Mouse (Mus musculus): Measurements from ENCODE around the gene Galntl6.
"Not testable (repeated sequence)": the region's sequence is repeated elsewhere in the genome, so short reads cannot be mapped to it uniquely, and the experiment has no call there.

The Galntl6 gene

DNA sequence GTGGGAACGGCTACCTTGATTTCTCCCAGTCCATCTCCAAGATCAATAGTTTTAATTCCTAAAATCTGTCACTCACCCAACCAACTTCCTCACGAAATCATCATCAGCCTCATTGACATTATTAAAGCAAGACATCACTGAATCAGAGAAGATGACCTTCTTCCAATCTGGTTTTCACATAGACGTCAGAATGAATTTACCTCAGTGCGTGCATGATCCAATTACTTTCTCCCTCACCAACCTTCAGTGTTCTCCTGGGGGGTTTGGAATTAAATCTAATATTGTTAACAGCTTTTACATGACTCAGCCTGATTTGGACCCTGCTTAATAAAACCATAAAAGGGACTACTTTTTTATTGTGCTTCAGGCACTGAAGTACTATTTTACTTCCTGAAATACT lies 307.7 kb downstream of the Galntl6 start:
- DNase-seq (ENCODE audit: low spot score in 2 of 2) = no peak

GRCm38 (mm10) chr8:58597834-58598233 lies 314.6 kb downstream of the Galntl6 start:
- no peak for DNase-seq (ENCODE audit: low spot score in 2 of 2)

- no peak for DNase-seq (ENCODE audit: low spot score in 2 of 2)
These were observed 337.1 kb downstream of the Galntl6 start for GRCm38 (mm10) chr8:58575346-58575745.

DNA sequence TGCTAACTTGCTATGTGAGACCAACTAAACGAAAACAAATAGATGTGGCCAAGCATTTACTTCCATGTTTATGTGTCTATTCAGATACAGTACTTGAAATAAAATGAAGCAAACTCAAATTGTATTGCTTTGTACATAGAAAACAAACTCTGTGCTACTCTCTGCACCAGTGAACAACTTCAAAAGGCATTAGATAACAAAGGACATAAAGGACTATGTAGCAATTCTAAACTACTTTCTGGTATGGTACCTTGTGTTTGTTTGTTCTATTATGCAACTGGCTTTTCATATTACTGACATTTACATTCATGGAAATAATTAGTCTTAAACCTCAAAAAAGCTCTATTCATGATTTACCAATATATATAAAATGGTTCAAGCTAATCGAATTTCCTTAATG lies 344.4 kb downstream of the Galntl6 start:
- DNase-seq (ENCODE audit: low spot score in 2 of 2) = no peak

DNA sequence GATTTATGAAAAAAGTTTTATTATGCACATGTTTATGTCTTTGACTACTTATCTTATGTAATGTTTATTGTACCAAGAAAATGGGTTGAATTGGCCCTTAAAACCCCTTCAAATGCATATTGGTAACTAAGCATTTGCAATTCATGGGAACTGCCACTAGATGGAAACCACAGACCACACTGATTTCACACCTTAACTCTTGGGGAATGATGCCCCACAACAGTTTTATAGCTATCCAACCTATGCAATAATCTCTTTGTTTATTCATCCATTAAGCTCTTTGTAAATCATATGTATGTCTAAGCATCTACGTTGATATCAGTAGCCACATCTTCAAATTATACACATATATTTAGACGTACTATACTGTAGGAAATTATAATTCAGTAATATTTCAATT lies 346.3 kb downstream of the Galntl6 start:
- no peak for DNase-seq (ENCODE audit: low spot score in 2 of 2)

DNA sequence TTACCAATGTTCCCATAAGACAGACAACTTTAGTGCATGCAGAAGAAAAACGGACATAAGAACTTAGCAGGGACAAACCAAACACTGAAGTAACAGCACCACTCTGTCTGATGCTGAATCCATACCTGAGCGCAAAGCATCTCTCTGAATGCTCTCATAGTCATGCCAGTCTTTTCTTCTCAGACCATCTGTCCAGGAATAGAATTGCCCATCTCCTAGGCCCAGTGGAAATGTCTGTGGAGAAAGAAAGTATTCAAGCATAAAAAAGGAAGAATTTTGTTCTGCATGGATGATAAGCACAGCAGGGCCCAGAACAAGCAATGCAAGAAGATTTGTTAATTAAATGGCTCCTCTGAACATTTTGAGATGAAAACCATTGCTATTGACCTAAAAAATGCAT lies 376.7 kb downstream of the Galntl6 start:
- no peak for DNase-seq (ENCODE audit: low spot score in 2 of 2)

GRCm38 (mm10) chr8:58534631-58535030 lies 377.8 kb downstream of the Galntl6 start:
- DNase-seq (ENCODE audit: low spot score in 2 of 2) = no peak

DNA sequence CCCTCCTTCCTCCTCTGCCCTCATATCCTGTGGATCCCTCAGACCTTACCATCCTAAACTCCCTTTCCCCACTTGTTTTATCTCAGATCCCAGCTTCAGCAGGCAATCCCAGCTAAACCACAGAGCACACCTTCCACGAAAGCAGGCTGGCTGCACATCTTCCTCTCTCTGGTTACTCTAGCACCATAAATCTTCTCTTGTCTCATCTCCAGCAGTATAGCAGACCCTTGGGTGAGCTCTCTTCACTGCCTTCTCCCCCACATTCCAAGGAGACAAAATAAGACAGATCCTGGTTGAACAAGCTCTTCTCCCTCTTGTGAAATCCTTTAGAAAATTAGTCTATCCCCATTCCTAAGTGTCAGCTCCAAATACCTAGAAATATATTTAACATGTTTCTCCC lies 389.0 kb downstream of the Galntl6 start:
- DNase-seq (ENCODE audit: low spot score in 2 of 2) = no peak

GRCm38 (mm10) chr8:58521932-58522331 lies 390.5 kb downstream of the Galntl6 start:
- DNase-seq (ENCODE audit: low spot score in 2 of 2) = no peak

GRCm38 (mm10) chr8:58510516-58510915 lies 401.9 kb downstream of the Galntl6 start:
- DNase-seq (ENCODE audit: low spot score in 2 of 2) = no peak

DNA sequence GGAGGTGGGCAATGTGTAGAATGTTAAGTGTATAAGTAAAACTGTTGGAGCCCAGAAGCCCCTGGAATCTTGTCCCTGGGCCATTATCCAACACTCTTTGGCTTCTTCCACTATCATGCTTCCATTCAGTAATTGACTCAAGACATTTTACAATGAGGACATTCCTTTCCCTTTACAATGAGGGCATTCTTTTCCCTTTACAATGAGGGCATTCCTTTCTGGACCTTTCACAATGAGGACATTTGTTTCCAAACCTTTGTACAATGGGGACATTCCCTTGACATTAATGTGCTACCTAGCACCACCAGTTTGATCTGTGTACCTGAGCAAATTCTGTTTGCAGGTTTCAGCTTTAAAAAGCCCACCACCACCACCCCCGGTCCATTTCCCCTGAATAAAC lies 403.4 kb downstream of the Galntl6 start:
- no peak for DNase-seq (ENCODE audit: low spot score in 2 of 2)

- no peak for DNase-seq (ENCODE audit: low spot score in 2 of 2)
These were observed 425.3 kb downstream of the Galntl6 start for GRCm38 (mm10) chr8:58487099-58487498.

DNA sequence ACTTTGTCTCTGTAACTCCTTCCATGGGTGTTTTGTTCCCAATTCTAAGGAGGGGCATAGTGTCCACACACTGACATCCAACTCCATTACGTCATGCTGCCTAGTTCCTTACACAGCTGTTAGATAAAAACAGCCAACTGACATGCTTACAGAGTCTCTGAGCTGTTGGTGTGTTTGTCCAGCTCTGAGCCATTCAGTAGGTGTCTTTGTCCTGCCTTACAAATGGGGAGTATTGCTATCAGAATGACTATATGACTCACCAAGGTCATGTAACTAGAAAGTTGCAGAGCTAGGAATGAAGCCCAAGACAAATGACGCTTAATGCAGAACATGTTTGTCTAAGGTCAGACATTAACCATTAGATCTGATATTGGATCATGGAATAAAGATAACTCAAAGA lies 449.1 kb downstream of the Galntl6 start:
- not testable (repeated sequence) for DNase-seq (ENCODE audit: low spot score in 2 of 2)

DNA sequence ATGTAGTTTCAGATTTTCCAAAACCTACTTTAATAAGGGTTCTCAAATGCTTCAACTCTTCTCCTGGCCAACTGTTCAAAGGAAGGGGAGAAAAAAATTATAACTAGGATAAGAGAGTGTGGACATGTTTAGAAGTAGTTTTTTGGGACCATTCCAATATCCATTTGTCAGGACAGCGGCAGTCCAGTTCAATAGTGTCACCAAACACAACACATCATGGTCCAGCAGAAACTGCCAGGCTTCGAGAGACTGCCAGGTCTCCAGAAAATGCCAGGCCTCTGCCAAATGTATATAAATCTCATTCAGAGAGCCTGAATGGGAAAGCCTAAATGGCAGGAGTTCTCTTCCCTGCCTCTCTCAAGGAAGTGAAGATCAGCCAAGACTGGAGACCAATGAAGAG lies 469.7 kb downstream of the Galntl6 start:
- DNase-seq (ENCODE audit: low spot score in 2 of 2) = no peak

GRCm38 (mm10) chr8:58418481-58418880 lies 494.0 kb downstream of the Galntl6 start:
- no peak for DNase-seq (ENCODE audit: low spot score in 2 of 2)

GRCm38 (mm10) chr8:58417551-58417950 lies 494.9 kb downstream of the Galntl6 start:
- DNase-seq (ENCODE audit: low spot score in 2 of 2) = no peak

DNA sequence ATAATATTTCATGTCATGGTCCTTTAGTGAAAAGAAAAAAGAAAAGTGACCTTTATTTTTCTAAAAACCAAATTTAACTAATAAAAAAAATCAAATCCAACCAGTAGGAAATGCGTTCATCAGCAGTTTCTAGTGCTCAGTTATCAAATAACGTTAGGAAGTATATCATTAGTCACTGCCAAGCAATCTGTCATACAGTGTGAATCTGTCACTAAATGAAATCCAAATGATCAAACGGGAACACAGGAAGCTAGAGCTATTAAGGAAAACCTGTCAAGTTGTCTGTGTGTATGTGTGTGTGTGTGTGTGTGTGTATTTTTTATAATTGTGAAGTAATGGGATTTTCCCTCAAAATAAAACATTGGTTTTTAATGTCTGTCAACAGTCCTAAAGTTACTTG lies 515.9 kb downstream of the Galntl6 start:
- DNase-seq (ENCODE audit: low spot score in 2 of 2) = no peak

DNA sequence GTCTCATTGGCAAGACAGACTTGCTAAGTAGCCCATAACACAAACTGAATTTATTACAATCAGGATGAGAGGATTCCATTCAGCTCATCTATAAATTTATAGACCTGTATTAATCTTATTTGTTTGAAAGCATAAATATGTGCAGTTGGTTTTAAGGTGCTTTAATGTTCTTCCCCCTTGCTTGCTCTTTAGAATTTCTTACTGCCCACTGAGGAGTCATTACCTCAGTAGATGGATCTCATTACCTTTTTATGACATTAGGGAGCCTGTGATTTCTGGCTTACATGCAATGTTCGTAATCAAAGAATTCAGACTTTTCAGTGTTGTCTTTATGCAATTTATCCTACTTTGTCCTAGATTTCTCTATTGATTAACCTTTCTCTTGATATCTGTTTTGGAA lies 516.6 kb downstream of the Galntl6 start:
- no peak for DNase-seq (ENCODE audit: low spot score in 2 of 2)

GRCm38 (mm10) chr8:58372389-58372788 lies 540.1 kb downstream of the Galntl6 start:
- DNase-seq (ENCODE audit: low spot score in 2 of 2) = no peak

GRCm38 (mm10) chr8:58371979-58372378 lies 540.5 kb downstream of the Galntl6 start:
- no peak for DNase-seq (ENCODE audit: low spot score in 2 of 2)

GRCm38 (mm10) chr8:58331151-58331550 lies 581.3 kb downstream of the Galntl6 start:
- DNase-seq (ENCODE audit: low spot score in 2 of 2) = no peak

DNA sequence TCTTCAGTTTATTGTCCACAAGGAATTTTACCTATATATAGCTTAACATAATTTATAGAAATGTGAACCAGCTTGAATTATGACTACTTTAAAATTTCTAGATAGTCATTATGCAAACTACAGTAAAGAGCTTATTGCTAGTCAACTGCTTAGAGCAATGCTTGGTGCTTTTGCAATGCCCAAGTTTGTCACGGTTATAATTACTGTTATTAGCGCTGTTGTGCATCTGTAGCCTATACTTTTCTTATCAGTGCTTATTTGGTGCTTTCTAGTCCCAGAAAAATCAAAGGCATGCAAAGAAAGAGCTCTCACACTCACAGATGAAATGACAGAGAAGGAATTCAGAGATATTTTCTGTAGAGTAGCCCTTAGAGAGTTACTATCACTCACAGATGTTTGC lies 599.0 kb downstream of the Galntl6 start:
- no peak for DNase-seq (ENCODE audit: low spot score in 2 of 2)

DNA sequence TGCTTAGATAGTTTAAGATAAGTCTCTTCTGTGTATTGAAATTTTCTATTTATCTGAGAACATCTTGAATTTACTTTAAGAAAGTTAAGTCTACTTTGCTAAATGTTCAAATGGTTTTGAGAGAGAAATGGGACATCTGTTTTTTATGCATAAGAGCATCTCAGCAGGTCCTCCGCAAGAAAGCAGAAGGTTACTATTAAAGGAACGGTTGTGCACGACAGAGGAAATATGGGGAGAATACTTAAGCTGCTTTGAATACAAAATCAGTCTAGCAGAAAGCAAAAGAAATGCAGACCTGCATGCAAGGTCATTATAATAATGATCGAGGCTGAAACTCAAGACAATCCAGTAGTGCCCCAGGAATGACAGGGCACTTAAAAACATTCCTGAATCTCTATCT lies 621.0 kb downstream of the Galntl6 start:
- no peak for DNase-seq (ENCODE audit: low spot score in 2 of 2)

GRCm38 (mm10) chr8:58290080-58290479 lies 622.4 kb downstream of the Galntl6 start:
- DNase-seq (ENCODE audit: low spot score in 2 of 2) = no peak

- no peak for DNase-seq (ENCODE audit: low spot score in 2 of 2)
These were observed 647.0 kb downstream of the Galntl6 start for GRCm38 (mm10) chr8:58265485-58265884.

Data from heart, adult 9 months (tissue).